ENCODE assay signal across 13 mouse cellular contexts in the genomic region with DNA sequence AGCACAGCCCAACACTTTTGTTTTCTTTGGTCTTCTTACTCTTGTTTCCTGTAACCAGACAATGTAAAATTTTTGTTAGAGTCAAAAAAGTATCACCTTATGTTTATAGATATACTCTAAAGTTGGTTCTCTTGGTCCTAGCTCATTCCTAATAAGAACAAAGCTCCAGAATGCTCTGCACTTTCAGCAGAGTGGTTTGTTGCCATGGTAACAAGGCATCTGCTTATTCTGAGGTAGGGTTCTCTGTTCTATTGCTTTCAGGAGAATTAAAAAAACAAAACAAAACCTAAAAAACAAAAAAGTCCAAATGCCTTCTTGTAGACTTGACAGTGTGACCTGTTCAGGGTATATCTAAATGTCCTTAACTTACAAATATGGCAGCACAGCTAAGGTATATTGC.
"Had no signal": no experiment of that assay in that cellular context is flagged by ENCODE, and none has a peak within 500 bp of the region (broad histone marks: within the 10 kb centered on the region; RNA-seq: fewer than 3 reads in every experiment).

No protein-coding gene starts in this region.

- H3K9me3 ChIP-seq: limb, embryonic 13.5 days; midbrain, embryonic 12.5 days; neural tube, embryonic 13.5 days had no signal

- H3K27ac ChIP-seq: kidney, postnatal 0 days; limb, embryonic 13.5 days; liver, embryonic 14.5 days; midbrain, embryonic 12.5 days; neural tube, embryonic 13.5 days had no signal

- H3K4me1 ChIP-seq: limb, embryonic 13.5 days; midbrain, embryonic 12.5 days; neural tube, embryonic 13.5 days had no signal

- DNase-seq: kidney, adult 9 months; kidney, postnatal 36 days; layer of hippocampus, postnatal 36 days; lung, adult 18-20 months; right cerebral cortex, postnatal 14 days; thymus, adult 2 months; thymus, postnatal 36 days had no signal

- ATAC-seq: intestine, postnatal 0 days had no signal

- H3K36me3 ChIP-seq: midbrain, embryonic 12.5 days had no signal

- H3K4me3 ChIP-seq: limb, embryonic 13.5 days; midbrain, embryonic 12.5 days; neural tube, embryonic 13.5 days had no signal

- H3K9ac ChIP-seq: limb, embryonic 13.5 days; liver, embryonic 14.5 days; midbrain, embryonic 12.5 days; neural tube, embryonic 13.5 days had no signal

- H3K27me3 ChIP-seq: limb, embryonic 13.5 days; midbrain, embryonic 12.5 days; neural tube, embryonic 13.5 days had no signal

- H3K4me2 ChIP-seq: limb, embryonic 13.5 days; midbrain, embryonic 12.5 days; neural tube, embryonic 13.5 days had no signal
